Mouse (Mus musculus) liver, adult 2 months (tissue): ENCODE results near the gene Mstn. TPM values are rescaled to one million over a fixed set of nuclear protein-coding genes. Genes with fewer than 3 reads are reported as not detected.

Experiments
- DNase-seq: peaks from one replicate; pipeline ENCODE4 v3.0.0-alpha.2; 2011; ENCODE audit warnings: low read depth, low spot score; ENCODE audit errors: extremely low read depth
- H3K27ac ChIP-seq: fragments of 200-500 bp; replicated peaks from 2 replicates; pipeline ENCODE4 v1.5.1; 2012; ENCODE audit warnings: low read depth, mild to moderate bottlenecking, control low read depth, inconsistent platforms, low read length; ENCODE audit not compliant: insufficient read depth
- H3K27me3 ChIP-seq: fragments of 200-500 bp; 2 replicates; pipeline ENCODE4 v1.6.1; 2012; ENCODE audit warnings: mild to moderate bottlenecking, moderate library complexity, low read length, inconsistent platforms; ENCODE audit not compliant: control insufficient read depth, insufficient read depth
- H3K36me3 ChIP-seq: fragments of 200-500 bp; 2 replicates; pipeline ENCODE4 v1.6.1; 2012; ENCODE audit warnings: low read length, inconsistent platforms; ENCODE audit not compliant: control insufficient read depth, insufficient read depth
- H3K4me1 ChIP-seq: fragments of 200-500 bp; 2 replicates; pipeline ENCODE4 v1.6.1; 2011; ENCODE audit warnings: low read length; ENCODE audit not compliant: control insufficient read depth, insufficient read depth
- H3K4me3 ChIP-seq: fragments of 200-500 bp; 2 replicates; pipeline ENCODE4 v1.5.1; 2011; ENCODE audit warnings: low read depth, mild to moderate bottlenecking, control low read depth, low read length, moderate library complexity; ENCODE audit not compliant: insufficient read depth
- H3K79me2 ChIP-seq: fragments of 200-500 bp; 2 replicates; pipeline ENCODE4 v1.6.1; 2012; ENCODE audit warnings: inconsistent platforms, mild to moderate bottlenecking, low read length, moderate library complexity; ENCODE audit not compliant: control insufficient read depth, insufficient read depth
- H3K9ac ChIP-seq: fragments of 200-500 bp; 2 replicates; pipeline ENCODE4 v1.6.1; 2012; ENCODE audit warnings: low read depth, mild to moderate bottlenecking, control low read depth, inconsistent platforms, low read length
- CTCF ChIP-seq: fragments of 200-500 bp; IDR thresholded peaks from 2 replicates; pipeline ENCODE4 v1.5.1; 2011; ENCODE audit warnings: low read depth, low read length, control low read depth
- POLR2A ChIP-seq: fragments of 200-500 bp; IDR thresholded peaks from 2 replicates; pipeline ENCODE4 v1.6.1; 2011; ENCODE audit warnings: low read length, control low read depth; ENCODE audit not compliant: insufficient read depth; ENCODE audit errors: extremely low read depth
- WGBS: fragments of 180-500 bp; shearing (Covaris S2); methylation state at CpG from one replicate; pipeline ENCODE4 v1.1.7; 2018; 5-methylcytosine and 5-hydroxymethylcytosine counted together
- polyA plus RNA-seq: library from polyadenylated mRNA; depleted of rRNA; stranded (reverse); fragments of >200 nt; gene quantifications from 2 replicates; pipeline ENCODE4 v1.2.3, GENCODE M21; 2012; rRNA removed
- total RNA-seq: library from RNA; depleted of rRNA; stranded (reverse); fragments of >200 nt; gene quantifications from 2 replicates; pipeline ENCODE4 v1.2.3, GENCODE M21; 2014; rRNA removed

The Mstn gene
- total and polyA plus RNA-seq, 2 experiments: not detected

DNA sequence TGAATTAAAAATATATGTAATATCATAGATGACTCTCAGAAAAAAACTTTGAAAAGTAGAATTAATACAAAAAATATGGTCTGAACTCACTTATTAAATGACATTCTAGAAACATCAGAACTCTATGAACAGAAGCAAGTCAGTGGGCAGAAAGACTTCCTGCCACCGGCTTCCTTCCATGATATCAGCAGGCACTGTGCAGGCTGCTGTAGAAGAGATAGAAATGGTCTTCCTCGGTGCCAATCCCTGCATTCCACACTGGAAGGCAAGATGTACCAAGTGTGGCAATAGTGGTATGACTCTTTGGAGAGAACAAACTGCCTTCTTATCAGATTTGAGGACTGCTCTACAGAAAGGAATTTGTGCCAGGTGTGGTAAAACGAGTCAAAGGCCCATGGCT is 19.2 kb downstream of the Mstn start:
- H3K4me1 ChIP-seq: no peaks in the 10 kb centered on the region
- no peak overlapping the region for H3K4me3 ChIP-seq
- H3K9ac ChIP-seq: no peak overlapping the region
- DNase-seq: no peak
- no peak overlapping the region for H3K27ac ChIP-seq
- no peaks in the 10 kb centered on the region for H3K79me2 ChIP-seq
- no peak for TF ChIP-seq CTCF
- no peak for TF ChIP-seq POLR2A
- H3K36me3 ChIP-seq: no peaks in the 10 kb centered on the region
- H3K27me3 ChIP-seq: no peaks in the 10 kb centered on the region
- WGBS: 76% methylated on average over 3 of the region's 3 CpGs

DNA sequence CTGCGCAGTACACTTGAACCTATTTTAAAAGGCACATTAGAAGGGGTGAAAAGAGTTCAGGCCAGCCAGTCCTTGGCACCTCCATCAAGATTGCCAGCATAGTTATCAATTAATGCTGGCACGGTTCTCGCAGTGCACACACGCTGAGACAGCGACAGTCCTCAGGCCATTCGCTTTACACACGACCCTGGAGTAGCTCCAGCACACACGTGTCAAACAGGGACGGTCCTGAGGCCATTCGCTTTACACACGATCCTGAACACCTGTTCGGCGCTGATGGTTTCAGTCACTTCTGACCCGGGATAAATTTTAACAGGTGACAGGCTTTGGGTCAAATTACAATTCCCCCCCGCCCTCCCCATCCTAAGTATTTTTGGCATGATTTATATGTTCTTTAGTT is 23.8 kb downstream of the Mstn start:
- DNase-seq: peak; percentile 64
- Histone ChIP-seq H3K79me2 (no peaks in the 10 kb centered on the region), H3K9ac (no peak overlapping the region), H3K27me3 (no peaks in the 10 kb centered on the region), H3K36me3 (no peaks in the 10 kb centered on the region), H3K4me1 (no peaks in the 10 kb centered on the region), H3K4me3 (no peak overlapping the region), H3K27ac (no peak overlapping the region)
- WGBS: 47% methylated on average over 15 of the region's 15 CpGs
- TF ChIP-seq CTCF (no peak), POLR2A (no peak)

DNA sequence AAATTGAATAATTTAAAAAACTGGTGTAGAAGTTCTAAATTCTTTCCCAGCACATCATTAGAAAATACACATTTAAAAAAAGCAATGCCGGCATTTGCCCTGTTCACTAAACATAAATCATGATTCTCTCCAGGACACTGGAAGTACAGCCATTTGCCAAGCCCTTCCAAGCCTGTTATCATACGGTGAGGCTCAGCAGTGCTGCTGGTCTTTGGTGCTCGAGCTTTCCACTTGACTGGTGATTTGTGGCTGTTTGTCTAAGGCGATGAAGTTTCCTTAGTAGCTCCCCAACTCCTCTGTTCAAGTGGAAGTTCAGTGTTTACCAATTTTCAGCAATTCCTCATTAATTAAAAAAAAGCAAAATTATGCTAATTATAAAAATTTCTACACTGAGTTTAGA is 24.6 kb downstream of the Mstn start:
- H3K4me3 ChIP-seq: no peak overlapping the region
- H3K27ac ChIP-seq: no peak overlapping the region
- 68% methylated on average over 4 of the region's 4 CpGs for WGBS
- TF ChIP-seq POLR2A (no peak), CTCF (no peak)
- no peak for DNase-seq
- H3K79me2 ChIP-seq: no peaks in the 10 kb centered on the region
- no peaks in the 10 kb centered on the region for H3K27me3 ChIP-seq
- no peaks in the 10 kb centered on the region for H3K36me3 ChIP-seq
- H3K4me1 ChIP-seq: no peaks in the 10 kb centered on the region
- no peak overlapping the region for H3K9ac ChIP-seq

DNA sequence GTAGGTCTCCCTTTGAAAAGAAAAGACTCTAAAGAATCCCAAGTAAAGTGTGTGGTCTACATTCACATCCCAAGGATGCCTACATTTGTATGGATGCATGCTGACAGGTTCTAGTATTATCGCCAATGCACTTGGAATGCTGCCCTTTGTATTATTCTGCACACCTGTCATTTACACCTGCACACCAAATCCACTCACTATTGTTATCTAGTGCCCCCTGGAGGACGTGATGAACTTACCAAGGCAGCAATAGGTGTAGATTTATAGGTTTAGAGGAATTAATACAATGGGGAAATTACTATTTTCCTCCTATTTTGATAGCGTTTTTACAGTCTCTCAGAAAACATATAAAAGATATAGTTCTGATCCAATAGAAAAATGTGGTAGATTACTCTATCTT is 31.7 kb downstream of the Mstn start:
- peak; percentile 66 for DNase-seq
- WGBS: 18% methylated on average over 3 of the region's 3 CpGs
- H3K4me3 ChIP-seq: no peak overlapping the region

DNA sequence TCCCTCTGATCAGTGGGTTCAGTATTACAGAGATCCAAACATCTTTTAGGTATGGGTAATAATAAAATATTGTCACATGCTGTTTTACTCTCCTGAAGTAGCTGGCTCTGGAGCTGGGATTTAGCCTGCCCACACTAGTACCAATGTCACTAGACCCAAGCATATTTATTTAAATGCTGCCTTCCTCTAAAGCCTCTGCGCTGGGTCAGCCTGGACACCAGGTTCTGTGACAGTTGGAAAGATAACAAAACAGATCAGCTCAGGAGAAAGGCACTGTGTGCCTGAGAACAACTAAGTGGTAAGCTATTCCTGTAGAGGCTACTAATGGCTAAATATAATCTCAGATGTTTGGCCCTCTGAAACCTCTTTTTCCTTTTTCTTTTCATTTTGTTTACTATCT is 49.1 kb downstream of the Mstn start:
- Histone ChIP-seq H3K36me3 (no peaks in the 10 kb centered on the region), H3K27ac (no peak overlapping the region), H3K4me1 (no peaks in the 10 kb centered on the region), H3K9ac (no peak overlapping the region), H3K4me3 (no peak overlapping the region), H3K79me2 (no peaks in the 10 kb centered on the region), H3K27me3 (no peaks in the 10 kb centered on the region)
- TF ChIP-seq CTCF (no peak), POLR2A (no peak)
- DNase-seq: no peak
- 66% methylated on average over 1 of the region's 1 CpGs for WGBS

More for the DNA sequence above, 31.7 kb downstream of the Mstn start:
- no peak overlapping the region for H3K9ac ChIP-seq
- H3K36me3 ChIP-seq: no peaks in the 10 kb centered on the region
- TF ChIP-seq CTCF (peak; percentile 59), POLR2A (no peak)
- no peak overlapping the region for H3K27ac ChIP-seq
- H3K27me3 ChIP-seq: no peaks in the 10 kb centered on the region
- H3K79me2 ChIP-seq: no peaks in the 10 kb centered on the region
- no peaks in the 10 kb centered on the region for H3K4me1 ChIP-seq

Other genes starting within 250 kb of the Mstn start
- gene Inpp1, start 244.0 kb upstream of the Mstn start, total RNA-seq: 5.4 and 7.3 TPM in 2 replicates
- gene Inpp1, start 244.0 kb upstream of the Mstn start, polyA plus RNA-seq: 4.1 and 5.6 TPM in 2 replicates
- 81.8 and 123 TPM in 2 replicates for gene Hibch, start 216.7 kb upstream of the Mstn start, total RNA-seq
- gene Hibch, start 216.7 kb upstream of the Mstn start, polyA plus RNA-seq: 53.3 and 55.7 TPM in 2 replicates
- not detected in 2 replicates for gene 1700019D03Rik, start 41.5 kb upstream of the Mstn start, total RNA-seq
- not detected in 2 replicates for gene 1700019D03Rik, start 41.5 kb upstream of the Mstn start, polyA plus RNA-seq
- not detected in 2 replicates for gene 1700019A02Rik, start 126.0 kb downstream of the Mstn start, total RNA-seq
- gene 1700019A02Rik, start 126.0 kb downstream of the Mstn start, polyA plus RNA-seq: not detected in 2 replicates
- gene Pms1, start 235.4 kb downstream of the Mstn start, total RNA-seq: 5.6 and 7.9 TPM in 2 replicates
- 0.85 and 2.5 TPM in 2 replicates for gene Pms1, start 235.4 kb downstream of the Mstn start, polyA plus RNA-seq
- gene Ormdl1, start 235.5 kb downstream of the Mstn start, total RNA-seq: 38.5 and 45.7 TPM in 2 replicates
- gene Ormdl1, start 235.5 kb downstream of the Mstn start, polyA plus RNA-seq: 9.4 and 14.1 TPM in 2 replicates
- gene Gm28778, start 235.5 kb downstream of the Mstn start, total RNA-seq: 4.6 TPM in 1 of 2 replicates, not detected in the other
- 21.7 and 27.3 TPM in 2 replicates for gene Gm28778, start 235.5 kb downstream of the Mstn start, polyA plus RNA-seq